Mouse (Mus musculus) liver, embryonic 11.5 days (tissue): ENCODE data around the gene Commd1. TPM values are rescaled to one million over a fixed set of nuclear protein-coding genes. Genes with fewer than 3 reads are reported as not detected.

Source experiments
- ATAC-seq: fragments of 200-750 bp; cut with Nextera tagmentation; replicated peaks from 2 replicates; pipeline ENCODE4 v1.8.0; 2017; ENCODE audit warnings: moderate number of reproducible peaks, mild to moderate bottlenecking, moderate TSS enrichment, moderate library complexity; ENCODE audit not compliant: low FRiP score
- DNase-seq: peaks from one replicate; pipeline ENCODE4 v3.0.0-alpha.2; 2017; ENCODE audit warnings: low spot score
- H3K27ac ChIP-seq: fragments of 300-500 bp; sonication (generic); 2 replicates; pipeline ENCODE4 v1.5.1; 2014; ENCODE audit warnings: mild to moderate bottlenecking, low read depth, low read length, control low read depth
- H3K27me3 ChIP-seq: fragments of 300-500 bp; sonication (generic); replicated peaks from 2 replicates; pipeline ENCODE4 v1.6.1; 2014; ENCODE audit warnings: low read length, mixed read lengths; ENCODE audit not compliant: control insufficient read depth, insufficient read depth
- H3K36me3 ChIP-seq: fragments of 300-500 bp; sonication (generic); 2 replicates; pipeline ENCODE4 v1.6.1; 2014; ENCODE audit warnings: mild to moderate bottlenecking, low read length, moderate library complexity, mixed read lengths; ENCODE audit not compliant: control insufficient read depth, insufficient read depth
- H3K4me1 ChIP-seq: fragments of 300-500 bp; sonication (generic); replicated peaks from 2 replicates; pipeline ENCODE4 v1.6.1; 2014; ENCODE audit warnings: low read length, mixed read lengths; ENCODE audit not compliant: control insufficient read depth, insufficient read depth
- H3K4me2 ChIP-seq: fragments of 300-500 bp; sonication (generic); 2 replicates; pipeline ENCODE4 v1.6.1; 2014; ENCODE audit warnings: mild to moderate bottlenecking, control low read depth, moderate library complexity
- H3K4me3 ChIP-seq: fragments of 300-500 bp; sonication (generic); 2 replicates; pipeline ENCODE4 v1.5.1; 2014; ENCODE audit warnings: low read depth, low read length, control low read depth
- H3K9ac ChIP-seq: fragments of 300-500 bp; sonication (generic); 2 replicates; pipeline ENCODE4 v1.6.1; 2014; ENCODE audit warnings: low read depth, low read length, control low read depth
- H3K9me3 ChIP-seq: fragments of 300-500 bp; sonication (generic); 2 replicates; pipeline ENCODE4 v1.6.1; 2016; ENCODE audit warnings: low read length, inconsistent platforms, mixed read lengths; ENCODE audit not compliant: control insufficient read depth
- WGBS: fragments of 180-500 bp; shearing (Covaris S2); extraction: QIAGEN DNeasy Blood & Tissue Kit; methylation state at CpG from one replicate; pipeline ENCODE4 v1.1.7; 2014; 5-methylcytosine and 5-hydroxymethylcytosine counted together
- polyA plus RNA-seq: library from polyadenylated mRNA; unstranded; fragments of >200 nt; fragmentation: Nextera tagmentation; extraction: Ambion mirVana; gene quantifications from 2 replicates; pipeline ENCODE4 v1.2.1, GENCODE M21; 2014

Gene Commd1
- polyA plus RNA-seq, 1 experiment from 2014 or later, result 333 TPM

DNA sequence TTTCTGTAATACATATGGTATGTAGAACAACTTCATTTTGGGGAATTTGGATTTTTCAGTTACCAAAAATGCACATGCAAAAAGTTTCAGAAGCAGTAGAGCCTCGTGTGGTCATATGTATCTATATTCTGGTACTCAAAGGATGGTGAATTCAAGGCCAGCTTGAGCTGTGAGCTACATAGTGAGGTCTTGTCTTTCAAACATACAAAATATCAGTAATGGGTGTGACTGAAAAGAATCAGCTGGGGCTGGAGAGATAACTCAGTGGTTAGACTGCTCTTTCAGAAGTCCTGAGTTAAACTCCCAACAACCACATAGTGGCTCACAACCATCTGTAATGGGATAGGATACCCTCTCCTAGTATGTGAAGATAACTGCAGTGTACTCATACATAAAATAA, 16.1 kb upstream of the Commd1 start:
- Histone ChIP-seq H3K9ac (no peak overlapping the region), H3K27ac (no peak overlapping the region), H3K4me3 (no peak overlapping the region), H3K4me1 (peaks cover 4% of the 10 kb centered on the region; the same call in 1 of the 2 replicates), H3K36me3 (peaks cover 58% of the 10 kb centered on the region), H3K4me2 (no peak overlapping the region), H3K9me3 (no peaks in the 10 kb centered on the region), H3K27me3 (no peaks in the 10 kb centered on the region)
- ATAC-seq (peak; percentile 92), DNase-seq (no peak)
- WGBS, result 60% methylated on average over 1 of the region's 1 CpGs

DNA sequence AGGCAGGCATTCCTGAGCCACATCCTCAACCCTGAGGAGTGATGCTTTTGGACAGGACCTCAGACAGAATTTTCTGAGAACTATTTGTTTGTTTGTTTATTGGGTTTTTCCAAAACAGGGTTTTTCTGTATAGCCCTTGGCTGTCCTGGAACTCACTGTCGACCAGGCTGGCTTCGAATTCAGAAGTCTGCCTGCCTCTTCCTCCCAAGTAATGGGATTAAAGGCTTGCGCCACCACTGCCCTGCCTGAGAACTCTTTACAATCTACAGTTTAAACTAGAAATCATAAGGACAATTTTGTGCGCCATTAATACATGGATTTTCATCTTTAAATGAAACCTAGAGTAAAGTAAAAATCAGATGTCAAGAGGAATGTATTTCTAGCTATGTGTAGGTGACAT, 13.3 kb upstream of the Commd1 start:
- Histone ChIP-seq H3K9me3 (no peaks in the 10 kb centered on the region), H3K4me3 (no peak overlapping the region), H3K9ac (no peak overlapping the region), H3K27me3 (no peaks in the 10 kb centered on the region), H3K4me2 (no peak overlapping the region), H3K36me3 (peaks cover 45% of the 10 kb centered on the region), H3K27ac (no peak overlapping the region), H3K4me1 (peaks cover 10% of the 10 kb centered on the region)
- no peak for DNase-seq
- WGBS, result 91% methylated on average over 4 of the region's 4 CpGs
- ATAC-seq, result no peak

DNA sequence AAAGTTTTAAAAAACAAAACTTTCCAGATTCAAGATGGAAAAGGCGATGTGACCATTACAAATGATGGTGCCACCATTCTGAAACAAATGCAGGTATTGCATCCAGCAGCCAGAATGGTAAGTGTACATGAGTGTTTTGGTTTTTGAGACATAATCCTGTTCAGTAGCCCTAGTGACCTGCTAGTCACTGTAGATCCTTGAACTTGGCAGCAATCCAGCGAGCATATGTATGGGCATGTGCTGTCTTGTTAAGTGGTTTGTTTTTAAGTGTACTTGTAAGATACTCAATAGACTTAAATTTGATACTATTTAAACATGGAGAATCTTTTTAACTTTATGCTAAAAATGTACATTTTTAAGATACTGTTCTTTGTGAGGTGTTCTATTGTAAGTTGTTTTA, 12.1 kb upstream of the Commd1 start:
- DNase-seq (no peak), ATAC-seq (no peak)
- no peaks in the 10 kb centered on the region for H3K27me3 ChIP-seq
- no peak overlapping the region for H3K9ac ChIP-seq
- peaks cover 12% of the 10 kb centered on the region for H3K4me1 ChIP-seq
- H3K9me3 ChIP-seq, result no peaks in the 10 kb centered on the region
- peaks cover 39% of the 10 kb centered on the region for H3K36me3 ChIP-seq
- H3K4me2 ChIP-seq, result no peak overlapping the region
- no peak overlapping the region for H3K4me3 ChIP-seq
- H3K27ac ChIP-seq, result no peak overlapping the region
- WGBS, result 94% methylated on average over 2 of the region's 2 CpGs

DNA sequence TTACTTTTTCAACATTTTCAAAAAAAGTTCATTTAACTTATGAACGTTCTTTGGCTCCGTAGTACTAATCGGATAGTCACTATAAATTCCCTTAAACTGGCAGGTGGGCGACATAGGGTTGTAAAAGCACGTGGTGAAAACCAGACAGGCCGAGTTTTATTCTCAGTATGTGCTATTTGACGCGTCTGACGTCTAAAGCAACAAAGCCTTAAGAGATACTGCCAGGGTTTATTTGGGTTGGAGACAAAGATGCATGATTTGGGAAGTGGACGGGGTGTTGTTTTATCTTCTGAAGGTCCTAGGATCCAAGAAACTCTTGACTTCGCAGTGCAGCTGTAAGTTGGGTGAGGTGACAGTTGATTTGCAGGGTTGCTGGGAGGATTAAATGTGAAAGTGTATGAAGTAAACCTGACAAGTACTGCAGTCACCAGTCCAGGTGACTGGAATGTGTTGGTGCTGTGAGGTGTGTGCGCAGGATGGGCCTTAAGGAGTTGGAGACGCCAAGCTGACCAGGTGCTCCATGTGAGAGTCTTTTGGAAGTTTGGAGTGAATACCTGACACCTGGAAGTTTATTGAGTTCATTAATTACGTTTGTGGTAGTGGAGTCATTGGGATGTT, 9.1 kb upstream of the Commd1 start:
- Histone ChIP-seq H3K9ac (peak overlapping the region; percentile 84), H3K9me3 (no peaks in the 10 kb centered on the region), H3K4me1 (peaks cover 8% of the 10 kb centered on the region), H3K27me3 (no peaks in the 10 kb centered on the region), H3K36me3 (peaks cover 22% of the 10 kb centered on the region), H3K4me2 (peak overlapping the region; percentile 91), H3K4me3 (peak overlapping the region; percentile 82), H3K27ac (0 out of 2 replicates have a peak overlapping the region, but pooled peaks have one; percentile 87)
- no peak for DNase-seq
- WGBS, result 9% methylated on average over 14 of the region's 14 CpGs
- no peak for ATAC-seq

DNA sequence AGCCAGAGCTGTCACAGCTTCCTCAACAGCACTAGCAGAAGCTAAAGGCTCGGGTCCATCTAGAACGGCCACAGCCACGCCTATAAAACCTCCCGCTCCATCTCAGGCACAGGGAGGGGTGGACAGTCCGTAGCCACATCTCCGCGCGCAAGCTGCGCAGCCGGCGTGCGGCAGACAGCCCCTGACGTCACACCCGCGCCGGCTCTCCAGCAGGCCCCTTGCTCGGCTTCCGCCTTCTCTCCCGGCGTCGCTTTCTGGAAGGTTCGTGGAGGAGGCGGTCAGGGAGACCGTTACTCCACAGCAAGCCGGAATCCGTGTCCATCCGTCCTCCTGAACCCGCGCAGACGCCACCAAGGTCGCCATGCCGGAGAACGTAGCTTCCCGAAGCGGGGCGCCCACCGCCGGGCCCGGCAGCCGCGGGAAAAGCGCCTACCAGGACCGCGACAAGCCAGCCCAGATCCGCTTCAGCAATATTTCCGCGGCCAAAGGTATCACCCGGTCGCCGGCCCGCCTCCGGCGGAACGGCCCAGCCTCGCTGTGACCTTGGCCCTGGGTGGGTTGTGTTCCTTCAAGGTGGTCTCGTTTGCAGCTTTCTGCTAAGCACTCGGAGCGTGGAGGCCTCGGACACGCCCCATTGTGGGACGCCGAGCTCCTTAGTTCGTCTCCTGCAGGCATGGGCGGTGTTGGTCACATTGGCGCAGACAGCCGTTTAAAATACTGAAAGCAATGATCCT, 8.4 kb upstream of the Commd1 start, which contains the start of gene Cct4:
Gene Cct4 (plus strand): TSS at position 127 of the 734 bp plus-strand sequence.
- peak within 1 kb of the TSS; percentile 87 for H3K27ac ChIP-seq
- under 1% methylated on average over 62 of the region's 66 CpGs for WGBS
- peak; percentile 98 for ATAC-seq

DNA sequence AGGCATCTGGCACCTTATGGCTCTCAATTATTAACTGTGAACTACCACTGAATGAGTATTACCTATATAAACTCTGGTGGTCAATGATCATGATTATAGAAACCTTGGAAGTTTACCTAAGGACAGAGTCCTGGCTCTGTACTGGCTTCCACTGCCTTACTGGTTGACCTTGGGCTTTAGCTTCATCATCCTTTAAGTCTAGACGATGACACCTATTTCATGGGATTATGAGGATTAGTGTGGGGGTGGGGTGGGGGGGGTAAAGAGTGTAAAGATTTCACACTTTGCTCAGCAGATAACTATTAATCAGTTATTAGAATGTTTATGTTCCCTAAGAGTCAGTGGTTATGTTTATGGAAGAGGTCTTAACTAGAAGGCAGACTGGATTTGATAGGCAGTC, 7.6 kb upstream of the Commd1 start:
- WGBS, result 63% methylated on average over 1 of the region's 1 CpGs
- Histone ChIP-seq H3K27me3 (no peaks in the 10 kb centered on the region), H3K4me1 (peaks cover 8% of the 10 kb centered on the region), H3K27ac (peak overlapping the region; percentile 87), H3K9ac (peak overlapping the region; percentile 84), H3K36me3 (peaks cover 10% of the 10 kb centered on the region), H3K4me3 (peak overlapping the region; percentile 82), H3K4me2 (peak overlapping the region; percentile 66), H3K9me3 (no peaks in the 10 kb centered on the region)
- no peak for DNase-seq
- ATAC-seq, result no peak; the same call in 1 of the 2 replicates

More for the DNA sequence above, 8.4 kb upstream of the Commd1 start, which contains the start of gene Cct4:
- no peaks in the 10 kb centered on the region for H3K27me3 ChIP-seq
- peak within 1 kb of the TSS; percentile 84 for H3K9ac ChIP-seq
- no peaks in the 10 kb centered on the region for H3K9me3 ChIP-seq
- DNase-seq, result peak; percentile 91
- peak within 1 kb of the TSS; percentile 82 for H3K4me3 ChIP-seq
- peaks cover 16% of the 10 kb centered on the region for H3K36me3 ChIP-seq
- H3K4me2 ChIP-seq, result peak within 1 kb of the TSS; percentile 91
- peaks cover 8% of the 10 kb centered on the region for H3K4me1 ChIP-seq

DNA sequence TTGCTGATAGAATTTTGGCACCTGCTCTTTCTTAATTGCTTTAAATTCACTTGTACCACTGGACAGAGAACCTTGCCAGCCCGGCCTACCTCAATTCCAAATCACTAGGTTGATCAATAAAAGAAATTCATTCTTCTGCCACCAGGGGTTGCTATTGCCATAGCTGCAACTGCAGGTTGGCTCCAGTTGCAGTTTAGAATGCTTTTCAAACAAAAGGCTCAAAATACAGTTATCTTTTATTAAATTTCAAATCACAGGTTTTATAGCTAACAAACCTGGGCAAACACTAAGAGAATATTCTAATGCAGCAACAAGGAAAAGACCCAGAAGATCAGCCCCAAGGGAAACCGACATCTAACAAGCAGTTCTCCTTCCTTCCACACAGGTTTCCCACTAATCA, 5.2 kb upstream of the Commd1 start:
- 49% methylated on average over 2 of the region's 2 CpGs for WGBS
- Histone ChIP-seq H3K27ac (no peak overlapping the region), H3K4me1 (peaks cover 10% of the 10 kb centered on the region), H3K4me2 (no peak overlapping the region), H3K9ac (no peak overlapping the region), H3K4me3 (no peak overlapping the region), H3K9me3 (no peaks in the 10 kb centered on the region), H3K27me3 (no peaks in the 10 kb centered on the region), H3K36me3 (no peaks in the 10 kb centered on the region)
- ATAC-seq (no peak), DNase-seq (no peak)

DNA sequence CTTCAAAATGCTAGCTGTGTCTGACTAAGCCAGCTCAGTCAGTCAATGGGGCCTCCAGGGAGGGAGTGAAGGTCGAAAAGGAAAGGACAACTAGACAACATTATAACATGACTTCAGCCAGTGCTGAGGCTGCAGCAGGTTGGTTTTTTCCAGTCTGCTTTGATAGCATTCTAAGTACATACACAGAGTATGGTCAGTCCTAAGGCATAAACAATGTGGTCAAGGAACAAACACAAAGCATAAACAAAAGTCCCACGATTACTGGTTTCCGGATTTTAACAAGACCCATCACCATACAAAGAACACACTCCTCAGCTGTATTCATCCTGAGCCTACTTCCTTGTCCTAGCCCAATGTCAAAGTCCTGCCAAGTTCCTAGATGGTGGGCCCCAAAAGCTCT, 3.3 kb upstream of the Commd1 start:
- no peak overlapping the region for H3K9ac ChIP-seq
- no peak overlapping the region for H3K4me2 ChIP-seq
- H3K4me1 ChIP-seq, result peaks cover 12% of the 10 kb centered on the region
- H3K36me3 ChIP-seq, result no peaks in the 10 kb centered on the region
- no peak overlapping the region for H3K4me3 ChIP-seq
- WGBS, result 83% methylated on average over 3 of the region's 3 CpGs
- no peak overlapping the region for H3K27ac ChIP-seq
- no peaks in the 10 kb centered on the region for H3K27me3 ChIP-seq
- DNase-seq (no peak), ATAC-seq (no peak)
- H3K9me3 ChIP-seq, result no peaks in the 10 kb centered on the region
